Mouse (Mus musculus) neural tube, embryonic 14.5 days (tissue): ENCODE data around the gene Zfp821. TPM values are rescaled to one million over a fixed set of nuclear protein-coding genes. Genes with fewer than 3 reads are reported as not detected.

Experiments
- ATAC-seq: fragments of 200-750 bp; cut with Nextera tagmentation; 2 replicates; pipeline ENCODE4 v1.8.0; 2017; ENCODE audit warnings: low read depth, mild to moderate bottlenecking, moderate TSS enrichment, moderate library complexity
- H3K27ac ChIP-seq: fragments of 300-500 bp; sonication (generic); 2 replicates; pipeline ENCODE4 v1.5.1; 2014; ENCODE audit warnings: low read depth, mild to moderate bottlenecking, control low read depth, low read length, moderate library complexity, mixed read lengths
- H3K27me3 ChIP-seq: fragments of 300-500 bp; sonication (generic); 2 replicates; pipeline ENCODE4 v1.6.1; 2014; ENCODE audit warnings: low read length; ENCODE audit not compliant: control insufficient read depth, insufficient read depth
- H3K36me3 ChIP-seq: fragments of 300-500 bp; sonication (generic); 2 replicates; pipeline ENCODE4 v1.6.1; 2014; ENCODE audit warnings: low read length, mixed read lengths; ENCODE audit not compliant: control insufficient read depth, insufficient read depth
- H3K4me1 ChIP-seq: fragments of 300-500 bp; sonication (generic); 2 replicates; pipeline ENCODE4 v1.6.1; 2014; ENCODE audit warnings: low read length; ENCODE audit not compliant: control insufficient read depth, insufficient read depth
- H3K4me2 ChIP-seq: fragments of 300-500 bp; sonication (generic); 2 replicates; pipeline ENCODE4 v1.6.1; 2014; ENCODE audit warnings: mild to moderate bottlenecking, low read depth, low read length, control low read depth
- H3K4me3 ChIP-seq: fragments of 300-500 bp; sonication (generic); 2 replicates; pipeline ENCODE4 v1.5.1; 2014; ENCODE audit warnings: low read depth, low read length, control low read depth, mixed read lengths
- H3K9ac ChIP-seq: fragments of 300-500 bp; sonication (generic); replicated peaks from 2 replicates; pipeline ENCODE4 v1.6.1; 2014; ENCODE audit warnings: low read depth, mild to moderate bottlenecking, control low read depth, low read length, mixed read lengths
- H3K9me3 ChIP-seq: fragments of 300-500 bp; sonication (generic); 2 replicates; pipeline ENCODE4 v1.6.1; 2016; ENCODE audit warnings: low read length; ENCODE audit not compliant: control insufficient read depth
- WGBS: fragments of 180-500 bp; shearing (Covaris S2); extraction: QIAGEN DNeasy Blood & Tissue Kit; methylation state at CpG from one replicate; pipeline ENCODE4 v1.1.7; 2014; 5-methylcytosine and 5-hydroxymethylcytosine counted together
- polyA plus RNA-seq: library from polyadenylated mRNA; unstranded; fragments of >200 nt; fragmentation: Nextera tagmentation; extraction: Ambion mirVana; gene quantifications from 2 replicates; pipeline ENCODE4 v1.2.1, GENCODE M21; 2014

Gene Zfp821
- 73.9 and 82.2 TPM in 2 replicates for polyA plus RNA-seq

DNA sequence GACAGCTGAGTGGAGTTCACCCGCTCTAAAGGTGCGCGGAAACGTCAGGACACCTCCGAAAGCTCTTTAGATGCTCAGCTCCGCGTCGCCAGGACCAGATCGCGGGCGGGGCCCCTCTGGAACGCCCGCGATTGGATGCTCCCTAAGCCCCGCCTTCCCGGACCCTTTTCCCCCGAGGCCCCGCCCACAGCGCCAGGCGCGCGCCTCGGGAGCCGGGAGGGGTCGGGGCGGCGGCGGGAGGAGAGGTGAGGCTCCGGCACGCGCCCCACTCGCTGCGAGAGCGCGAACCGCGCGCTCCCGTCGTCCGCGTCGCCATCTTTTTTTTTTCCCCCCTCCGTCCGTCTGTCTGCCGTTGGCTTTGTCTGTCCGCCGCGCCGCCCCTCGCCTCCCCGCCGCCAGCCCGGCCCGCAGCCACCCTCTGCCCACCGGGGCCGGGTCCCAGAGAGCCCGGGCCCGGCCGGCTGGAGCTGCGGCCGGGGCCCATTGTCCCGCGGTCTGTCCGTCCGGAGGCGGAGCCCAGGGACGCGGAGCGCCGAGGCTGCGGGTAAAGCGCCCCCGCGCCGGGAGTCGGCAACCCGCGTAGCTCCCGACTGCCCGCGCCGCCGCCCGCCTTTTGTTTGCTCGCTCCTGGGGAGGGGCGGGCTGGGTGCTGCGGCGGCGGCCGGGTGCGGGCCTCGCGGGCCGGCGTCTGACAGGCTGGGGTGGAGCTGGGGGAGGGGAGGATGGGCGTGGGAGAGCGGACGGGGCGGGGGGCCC lies at the start of gene Zfp821:
TSS of gene Zfp821 (plus strand) at position 227 of the 756 bp plus-strand sequence.
- peak; percentile 83 for ATAC-seq
- Histone ChIP-seq H3K27ac (peak within 1 kb of the TSS; percentile 97), H3K36me3 (peaks cover 26% of the 10 kb centered on the region), H3K9me3 (no peaks in the 10 kb centered on the region), H3K27me3 (no peaks in the 10 kb centered on the region), H3K4me3 (peak within 1 kb of the TSS; percentile 99), H3K4me1 (peaks cover 23% of the 10 kb centered on the region), H3K4me2 (peak within 1 kb of the TSS; percentile 91), H3K9ac (peak within 1 kb of the TSS; percentile 99)
- WGBS, result under 1% methylated on average over 69 of the region's 100 CpGs

DNA sequence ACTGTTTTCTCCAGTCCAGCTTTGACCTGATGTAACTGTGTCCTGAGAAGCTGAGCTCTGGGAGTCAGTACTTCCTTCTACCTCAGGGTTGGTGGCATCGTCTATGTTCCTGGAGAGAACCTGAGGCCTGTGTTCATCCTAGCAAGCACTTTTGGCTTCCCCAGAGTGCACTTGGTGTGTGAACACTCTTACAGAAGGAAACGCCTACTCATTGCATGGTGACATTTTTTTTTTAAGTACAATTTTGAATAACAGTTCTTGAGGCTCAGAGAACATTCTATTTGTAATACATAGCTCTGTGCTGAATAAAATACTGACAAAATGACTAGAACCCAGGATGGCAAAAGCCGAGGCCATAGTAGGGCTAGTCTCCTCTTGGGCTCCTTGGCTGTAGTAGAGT lies 48.5 kb upstream of the Zfp821 start:
- Histone ChIP-seq H3K4me3 (no peak overlapping the region), H3K27ac (no peak overlapping the region), H3K4me2 (no peak overlapping the region), H3K36me3 (no peaks in the 10 kb centered on the region), H3K27me3 (no peaks in the 10 kb centered on the region), H3K9me3 (no peaks in the 10 kb centered on the region), H3K9ac (no peak overlapping the region), H3K4me1 (no peaks in the 10 kb centered on the region)
- no peak for ATAC-seq
- WGBS, result 89% methylated on average over 3 of the region's 3 CpGs

DNA sequence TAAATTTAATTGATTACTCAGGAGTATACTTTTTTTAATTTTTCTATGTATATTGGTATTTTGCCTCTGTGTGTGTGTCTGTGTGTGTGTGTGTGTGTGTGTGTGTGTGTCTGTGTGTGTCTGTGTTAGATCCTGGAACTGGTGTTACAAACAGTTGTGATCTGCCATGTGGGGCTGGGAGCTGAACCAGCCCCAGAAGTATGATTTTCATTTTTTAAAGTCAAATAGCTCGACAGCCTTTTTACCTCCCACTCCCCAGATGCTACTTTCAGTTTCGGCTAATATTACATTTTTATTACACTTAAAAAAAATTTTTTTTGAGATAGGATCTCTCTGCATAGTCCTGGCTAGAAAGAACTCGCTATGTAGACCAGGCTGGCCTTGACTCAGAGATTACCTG lies 43.0 kb upstream of the Zfp821 start:
- Histone ChIP-seq H3K36me3 (peaks cover 4% of the 10 kb centered on the region; the same call in 1 of the 2 replicates), H3K4me3 (no peak overlapping the region), H3K4me2 (no peak overlapping the region), H3K27ac (no peak overlapping the region), H3K27me3 (no peaks in the 10 kb centered on the region), H3K4me1 (no peaks in the 10 kb centered on the region), H3K9ac (no peak overlapping the region), H3K9me3 (no peaks in the 10 kb centered on the region)
- ATAC-seq, result no peak
- 82% methylated on average over 3 of the region's 3 CpGs for WGBS

DNA sequence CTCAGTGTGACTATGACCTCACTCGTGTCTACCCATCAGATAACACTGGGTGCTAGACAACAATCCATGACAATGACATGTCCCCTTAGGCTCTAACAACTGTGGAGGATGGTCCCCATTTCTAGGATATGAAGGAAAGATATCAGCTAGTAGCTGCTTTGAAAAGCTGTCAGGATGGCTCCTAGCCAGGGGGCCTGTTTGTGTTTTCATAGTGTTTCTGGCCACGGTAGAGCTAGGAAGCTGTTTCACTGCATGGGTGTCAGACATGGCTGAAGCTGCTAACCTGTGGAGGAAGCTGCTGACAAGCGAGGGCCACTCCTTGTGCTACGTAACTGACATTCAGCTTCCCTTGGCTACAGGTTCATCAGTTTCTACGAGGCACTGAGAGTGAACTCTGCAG lies 38.7 kb upstream of the Zfp821 start:
- no peak for ATAC-seq
- H3K4me3 ChIP-seq, result no peak overlapping the region
- no peak overlapping the region for H3K9ac ChIP-seq
- no peak overlapping the region for H3K4me2 ChIP-seq
- no peaks in the 10 kb centered on the region for H3K27me3 ChIP-seq
- H3K36me3 ChIP-seq, result peaks cover 21% of the 10 kb centered on the region
- H3K27ac ChIP-seq, result no peak overlapping the region
- H3K4me1 ChIP-seq, result no peaks in the 10 kb centered on the region
- 89% methylated on average over 5 of the region's 5 CpGs for WGBS
- no peaks in the 10 kb centered on the region for H3K9me3 ChIP-seq

DNA sequence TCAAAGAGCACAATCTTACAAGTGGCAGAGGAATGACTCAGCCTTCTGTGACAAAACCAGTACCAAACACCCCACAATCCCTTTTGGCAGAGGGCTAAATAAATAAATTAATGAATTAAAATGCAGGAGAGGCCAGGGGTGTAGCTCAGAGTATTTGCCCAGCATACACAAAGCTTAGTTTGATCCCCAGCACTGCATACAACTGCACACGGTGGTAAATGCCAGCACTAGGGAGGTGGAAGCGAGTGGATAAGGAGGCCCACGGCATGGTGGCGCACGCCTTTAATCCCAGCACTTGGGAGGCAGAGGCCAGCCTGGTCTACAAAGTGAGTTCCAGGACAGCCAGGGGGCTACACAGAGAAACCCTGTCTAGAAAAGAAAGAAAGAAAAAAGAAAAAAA lies 32.7 kb upstream of the Zfp821 start:
- no peak overlapping the region for H3K27ac ChIP-seq
- H3K4me2 ChIP-seq, result no peak overlapping the region
- H3K4me3 ChIP-seq, result no peak overlapping the region
- H3K27me3 ChIP-seq, result no peaks in the 10 kb centered on the region
- peaks cover 69% of the 10 kb centered on the region for H3K36me3 ChIP-seq
- H3K9me3 ChIP-seq, result no peaks in the 10 kb centered on the region
- H3K9ac ChIP-seq, result no peak overlapping the region
- ATAC-seq, result no peak
- 96% methylated on average over 5 of the region's 5 CpGs for WGBS
- H3K4me1 ChIP-seq, result no peaks in the 10 kb centered on the region

DNA sequence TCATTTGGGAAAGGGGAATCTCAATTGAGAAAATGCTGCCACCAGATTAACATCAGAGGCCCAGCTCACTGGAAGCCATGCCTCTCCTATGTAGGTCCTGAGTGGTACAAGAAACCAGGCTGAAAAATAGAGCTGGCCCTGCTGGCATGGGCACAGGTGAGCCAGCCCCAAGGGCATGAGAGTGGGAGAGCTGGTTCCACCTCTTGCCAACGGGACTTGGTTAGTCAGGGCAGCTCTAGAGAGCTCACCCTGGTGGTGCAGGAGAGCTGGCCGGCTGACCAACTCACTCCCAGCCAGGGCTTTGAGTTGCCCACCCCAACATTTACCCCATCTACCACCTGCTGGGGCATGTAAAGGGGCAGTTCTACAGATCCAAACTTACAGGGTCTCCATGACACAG lies 31.8 kb upstream of the Zfp821 start:
- no peaks in the 10 kb centered on the region for H3K9me3 ChIP-seq
- WGBS, result 95% methylated on average over 2 of the region's 2 CpGs

DNA sequence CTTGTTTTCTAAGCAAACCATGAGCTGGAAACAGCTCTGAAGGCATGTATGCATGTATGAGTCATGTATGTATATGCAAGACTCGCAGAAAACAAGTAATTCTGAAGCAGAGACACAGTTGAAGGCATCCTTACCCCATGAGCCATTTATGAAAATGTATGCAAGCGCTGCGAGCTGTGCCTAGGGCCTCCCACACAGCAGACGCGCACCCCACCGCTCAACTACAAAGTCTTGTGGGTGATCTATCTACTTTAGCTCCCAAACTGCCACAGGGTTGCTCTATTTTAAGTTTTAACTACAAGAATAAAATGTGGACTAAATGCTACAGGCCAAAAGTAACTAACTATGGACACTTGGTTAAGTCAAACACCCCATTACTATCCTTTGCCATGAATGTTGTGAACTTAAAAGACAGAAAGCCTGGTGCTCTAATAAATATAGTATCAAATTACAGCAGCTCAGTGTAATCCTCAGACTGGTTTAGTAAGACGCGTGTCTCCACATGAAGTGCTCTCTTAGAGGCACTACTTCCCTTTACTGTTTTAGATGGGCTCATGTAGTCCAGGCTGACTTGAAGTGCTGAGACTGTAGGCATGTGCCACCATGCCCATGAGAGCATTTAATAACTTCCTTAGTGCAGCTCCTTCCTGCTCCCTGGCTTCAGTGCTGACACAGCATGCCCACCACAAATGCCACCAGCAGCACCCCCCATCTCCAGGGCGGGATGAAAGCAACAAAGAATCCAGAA lies 29.3 kb upstream of the Zfp821 start:
- no peaks in the 10 kb centered on the region for H3K9me3 ChIP-seq
- no peaks in the 10 kb centered on the region for H3K4me1 ChIP-seq
- 95% methylated on average over 9 of the region's 9 CpGs for WGBS
- H3K4me3 ChIP-seq, result no peak overlapping the region
- no peak for ATAC-seq
- no peak overlapping the region for H3K4me2 ChIP-seq
- H3K27me3 ChIP-seq, result no peaks in the 10 kb centered on the region
- no peak overlapping the region for H3K27ac ChIP-seq
- H3K36me3 ChIP-seq, result peaks cover 83% of the 10 kb centered on the region
- H3K9ac ChIP-seq, result no peak overlapping the region

More for the DNA sequence above, 31.8 kb upstream of the Zfp821 start:
- ATAC-seq, result no peak
- H3K36me3 ChIP-seq, result peaks cover 77% of the 10 kb centered on the region
- no peak overlapping the region for H3K4me3 ChIP-seq
- no peaks in the 10 kb centered on the region for H3K4me1 ChIP-seq
- H3K4me2 ChIP-seq, result no peak overlapping the region
- no peaks in the 10 kb centered on the region for H3K27me3 ChIP-seq
- H3K9ac ChIP-seq, result no peak overlapping the region
- no peak overlapping the region for H3K27ac ChIP-seq

DNA sequence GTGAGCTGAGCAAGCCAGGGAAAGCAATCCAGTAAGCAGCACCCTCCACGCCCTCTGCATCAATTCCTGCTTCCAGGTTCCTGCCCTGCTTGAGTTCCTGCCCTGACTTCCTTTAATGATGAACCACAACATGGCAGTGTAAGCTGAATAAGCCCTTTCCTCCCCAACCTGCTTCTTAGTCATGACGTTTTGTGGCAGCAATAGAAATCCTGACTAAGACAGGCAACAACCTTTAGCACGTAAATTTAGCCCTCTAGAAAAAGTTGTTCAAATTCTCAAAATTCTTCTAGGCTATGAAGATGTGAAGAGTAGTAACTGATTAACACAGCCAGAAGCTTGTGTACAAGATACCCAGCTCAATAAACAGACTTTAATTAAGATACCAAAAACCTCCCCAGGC lies 23.8 kb upstream of the Zfp821 start:
- WGBS, result 79% methylated on average over 3 of the region's 3 CpGs
- ATAC-seq, result no peak

DNA sequence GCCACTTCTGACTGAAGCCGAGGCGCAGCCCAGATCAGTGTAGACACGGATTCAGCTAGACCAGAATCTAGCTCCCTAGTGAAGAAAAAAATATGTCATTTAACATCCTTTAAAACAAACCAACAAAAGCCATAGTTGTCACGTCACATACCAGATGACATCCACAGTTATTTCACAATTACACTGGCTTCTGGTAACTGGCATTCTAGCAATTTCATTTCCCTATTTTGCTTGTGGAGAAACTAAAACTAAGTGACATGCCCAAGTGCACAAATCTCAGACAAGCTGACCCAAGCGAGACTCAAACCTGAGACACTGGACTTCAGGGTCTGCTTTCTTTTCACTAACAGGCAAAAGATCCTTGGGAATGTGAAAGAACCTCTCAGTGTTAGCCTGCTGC lies 23.2 kb upstream of the Zfp821 start:
- no peak for ATAC-seq
- WGBS, result 96% methylated on average over 5 of the region's 5 CpGs
- Histone ChIP-seq H3K4me2 (no peak overlapping the region), H3K27me3 (no peaks in the 10 kb centered on the region), H3K9me3 (no peaks in the 10 kb centered on the region), H3K36me3 (peaks cover 39% of the 10 kb centered on the region), H3K4me3 (no peak overlapping the region), H3K4me1 (no peaks in the 10 kb centered on the region), H3K9ac (no peak overlapping the region), H3K27ac (no peak overlapping the region)

More for the DNA sequence above, 23.8 kb upstream of the Zfp821 start:
- Histone ChIP-seq H3K9me3 (no peaks in the 10 kb centered on the region), H3K9ac (no peak overlapping the region), H3K4me3 (no peak overlapping the region), H3K27me3 (no peaks in the 10 kb centered on the region), H3K27ac (no peak overlapping the region), H3K4me2 (no peak overlapping the region), H3K4me1 (no peaks in the 10 kb centered on the region), H3K36me3 (peaks cover 45% of the 10 kb centered on the region)
